ENCODE assay signal across 13 mouse cellular contexts in genomic region chr3:142561045-142561646, GRCm38 (mm10). TPM values are rescaled to one million over a fixed set of nuclear protein-coding genes. Genes with fewer than 3 reads are reported as not detected.
DNase-seq lines count a peak whose midpoint lies in the region; ATAC-seq lines count a peak whose summit lies in the region.
"Had no signal": no experiment of that assay in that cellular context is flagged by ENCODE, and none has a peak within 500 bp of the region (broad histone marks: within the 10 kb centered on the region; RNA-seq: fewer than 3 reads in every experiment).

No protein-coding gene starts in this region.

- no peak overlapping the region for H3K4me3 ChIP-seq in liver, embryonic 12.5 days
- H3K4me3 ChIP-seq in liver, embryonic 11.5 days (ENCODE audit: low read depth, low read length) = no peak overlapping the region
- peak overlapping the region; percentile 64 for H3K4me3 ChIP-seq in brown adipose tissue, adult 24 weeks (ENCODE audit: insufficient read depth, low read depth, low read length)
- H3K4me3 ChIP-seq in macrophage (ENCODE audit: inconsistent target) = peak overlapping the region; percentile 36; the same call in 1 of the 2 replicates

- peaks cover 4% of the 10 kb centered on the region; the same call in 1 of the 2 replicates for H3K4me1 ChIP-seq in liver, embryonic 12.5 days
- H3K4me1 ChIP-seq in liver, embryonic 11.5 days (replicated peaks; ENCODE audit: control insufficient read depth, insufficient read depth, low read length) = no peaks in the 10 kb centered on the region
- H3K4me1 ChIP-seq in brown adipose tissue, adult 24 weeks (ENCODE audit: control insufficient read depth, insufficient read depth, insufficient read length, low read length) = peaks cover 4% of the 10 kb centered on the region; the same call in 1 of the 2 replicates

- peak overlapping the region; percentile 64; the same call in 1 of the 2 replicates for H3K4me2 ChIP-seq in liver, embryonic 12.5 days
- H3K4me2 ChIP-seq in liver, embryonic 11.5 days = no peak overlapping the region

- 74% methylated on average over 14 of the region's 14 CpGs for WGBS in liver, embryonic 12.5 days (ENCODE audit: insufficient replicate concordance)
- 84% methylated on average over 14 of the region's 14 CpGs for WGBS in liver, embryonic 11.5 days
- 20% methylated on average over 9 of the region's 14 CpGs for WGBS in macrophage (ENCODE audit: missing documents)

- peaks cover 12% of the 10 kb centered on the region; the same call in 1 of the 2 replicates for H3K79me2 ChIP-seq in macrophage (ENCODE audit: inconsistent target)

- no peaks in the 10 kb centered on the region for H3K36me3 ChIP-seq in liver, embryonic 12.5 days
- no peaks in the 10 kb centered on the region for H3K36me3 ChIP-seq in liver, embryonic 11.5 days (ENCODE audit: control insufficient read depth, insufficient read depth, low read length)
- H3K36me3 ChIP-seq in macrophage (ENCODE audit: inconsistent target) = peaks cover 27% of the 10 kb centered on the region
- H3K36me3 ChIP-seq: G1E had no signal

- DNase-seq in liver, embryonic 11.5 days (ENCODE audit: low spot score) = no peak
- DNase-seq in MN1 (ENCODE audit: low spot score) = no peak
- no peak for DNase-seq in left cerebral cortex, postnatal 10 days (ENCODE audit: extremely low spot score in 1 of 2, low spot score in 2 of 2)
- no peak for DNase-seq in adrenal gland, postnatal 36 days

- H3K27me3 ChIP-seq in liver, embryonic 12.5 days (replicated peaks) = no peaks in the 10 kb centered on the region
- H3K27me3 ChIP-seq in liver, embryonic 11.5 days (replicated peaks; ENCODE audit: control insufficient read depth, insufficient read depth, low read length) = no peaks in the 10 kb centered on the region

- H3K9me3 ChIP-seq in liver, embryonic 12.5 days (replicated peaks) = no peaks in the 10 kb centered on the region
- H3K9me3 ChIP-seq in liver, embryonic 11.5 days (ENCODE audit: control insufficient read depth, low read length) = no peaks in the 10 kb centered on the region
- H3K9me3 ChIP-seq: G1E had no signal

- intact Hi-C loops in left cerebral cortex, postnatal 10 days (cut with DNase I) = no loop called here

- ATAC-seq in liver, embryonic 12.5 days = no peak
- ATAC-seq in liver, embryonic 11.5 days (replicated peaks; ENCODE audit: low FRiP score) = no peak; the same call in 1 of the 2 replicates
- ATAC-seq in CD4-positive, CD25-positive, alpha-beta regulatory T cell, adult 4 months = peak; percentile 4

- no peak overlapping the region for H3K27ac ChIP-seq in liver, embryonic 12.5 days
- H3K27ac ChIP-seq in liver, embryonic 11.5 days (ENCODE audit: low read depth, low read length) = no peak overlapping the region
- no peak overlapping the region for H3K27ac ChIP-seq in brown adipose tissue, adult 24 weeks (replicated peaks; ENCODE audit: low read depth, low read length)
- H3K27ac ChIP-seq in macrophage = peak overlapping the region; percentile 79
- H3K27ac ChIP-seq: hindbrain, embryonic 14.5 days had no signal

- H3K9ac ChIP-seq in liver, embryonic 12.5 days = no peak overlapping the region
- no peak overlapping the region for H3K9ac ChIP-seq in liver, embryonic 11.5 days (ENCODE audit: low read depth, low read length)
- H3K9ac ChIP-seq: hindbrain, embryonic 14.5 days had no signal

RNA-seq across cellular contexts. Expression of gene Gbp3, which starts 1.3 kb away (rescaled TPM):
- 0.86 and 0.87 TPM in 2 replicates for polyA plus RNA-seq in liver, embryonic 12.5 days (2016; fragmentation: Nextera tagmentation; extraction: Ambion mirVana)
- 0.58 and 0.90 TPM in 2 replicates for polyA plus RNA-seq in liver, embryonic 11.5 days (2014; fragmentation: Nextera tagmentation; extraction: Ambion mirVana)
- 100 to 1,000 TPM; 101 to 122 TPM for polyA plus RNA-seq in CD4-positive, CD25-positive, alpha-beta regulatory T cell, adult 4 months (2017; shearing (Covaris generic))
- 9.6 and 19.2 TPM in 2 replicates for polyA plus RNA-seq in brown adipose tissue, adult 24 weeks (2012; ENCODE audit: insufficient read depth, insufficient read length, missing spikeins)
- 100 to 1,000 TPM in 18 of 26 experiments, 10 to 100 TPM in 8; 23.0 to 493 (median 145) TPM for total RNA-seq in macrophage (2018; cell fraction: chromatin; rRNA removed)
- 100 to 1,000 TPM in 14 of 26 experiments, 10 to 100 TPM in 12; 28.6 to 372 (median 208) TPM for total RNA-seq in macrophage (2018; cell fraction: cytosol; rRNA removed)
- total RNA-seq in macrophage (2018; cell fraction: nucleus; rRNA removed) = 100 to 1,000 TPM in 21 of 26 experiments, 10 to 100 TPM in 5; 10.5 to 533 (median 219) TPM
- 11.0 to 108 TPM (median 33.4 TPM) in 3 replicates for polyA plus RNA-seq in macrophage (2018)
- total RNA-seq in left cerebral cortex, postnatal 10 days (2021) = 1 to 10 TPM; 4.2 TPM
- 10 to 100 TPM; 11.4 to 11.8 TPM for total RNA-seq in adrenal gland, postnatal 36 days (2021)
- polyA plus RNA-seq: G1E had no signal

RNA-seq across cellular contexts. Expression of gene Gbp7, which starts 31.0 kb away (rescaled TPM):
- 2.1 and 2.4 TPM in 2 replicates for polyA plus RNA-seq in liver, embryonic 12.5 days (2016; fragmentation: Nextera tagmentation; extraction: Ambion mirVana)
- 3.4 TPM in 2 replicates for polyA plus RNA-seq in liver, embryonic 11.5 days (2014; fragmentation: Nextera tagmentation; extraction: Ambion mirVana)
- polyA plus RNA-seq in CD4-positive, CD25-positive, alpha-beta regulatory T cell, adult 4 months (2017; shearing (Covaris generic)) = 100 to 1,000 TPM; 242 to 294 TPM
- polyA plus RNA-seq in brown adipose tissue, adult 24 weeks (2012; ENCODE audit: insufficient read depth, insufficient read length, missing spikeins) = 6.1 and 8.6 TPM in 2 replicates
- 100 to 1,000 TPM in 18 of 26 experiments, 10 to 100 TPM in 8; 34.0 to 441 (median 151) TPM for total RNA-seq in macrophage (2018; cell fraction: chromatin; rRNA removed)
- 100 to 1,000 TPM in 14 of 26 experiments, 10 to 100 TPM in 12; 30.0 to 199 (median 116) TPM for total RNA-seq in macrophage (2018; cell fraction: cytosol; rRNA removed)
- total RNA-seq in macrophage (2018; cell fraction: nucleus; rRNA removed) = 100 to 1,000 TPM in 20 of 26 experiments, 10 to 100 TPM in 6; 16.6 to 296 (median 159) TPM
- polyA plus RNA-seq in macrophage (2018) = 9.7 to 74.3 TPM (median 22.4 TPM) in 3 replicates
- 1 to 10 TPM; 3.4 to 3.8 TPM for total RNA-seq in left cerebral cortex, postnatal 10 days (2021)
- total RNA-seq in adrenal gland, postnatal 36 days (2021) = 10 to 100 TPM; 14.4 to 20.2 TPM

RNA-seq across cellular contexts. Expression of gene Gbp2b, which starts 33.5 kb away (rescaled TPM):
- not detected in 2 replicates for polyA plus RNA-seq in liver, embryonic 12.5 days (2016; fragmentation: Nextera tagmentation; extraction: Ambion mirVana)
- polyA plus RNA-seq in liver, embryonic 11.5 days (2014; fragmentation: Nextera tagmentation; extraction: Ambion mirVana) = not detected in 2 replicates
- polyA plus RNA-seq in CD4-positive, CD25-positive, alpha-beta regulatory T cell, adult 4 months (2017; shearing (Covaris generic)) = 10 to 100 TPM; 27.5 to 35.1 TPM
- not detected in 2 replicates for polyA plus RNA-seq in brown adipose tissue, adult 24 weeks (2012; ENCODE audit: insufficient read depth, insufficient read length, missing spikeins)
- total RNA-seq in macrophage (2018; cell fraction: chromatin; rRNA removed) = 1 to 10 TPM in 6 of 26 experiments, under 1 TPM in 8, not detected in 12; 0.38 to 2.9 (median 0.94) TPM
- 1 to 10 TPM in 13 of 26 experiments, under 1 TPM in 12, not detected in 1; 0.04 to 5.6 (median 1.4) TPM for total RNA-seq in macrophage (2018; cell fraction: cytosol; rRNA removed)
- total RNA-seq in macrophage (2018; cell fraction: nucleus; rRNA removed) = 1 to 10 TPM in 13 of 26 experiments, under 1 TPM in 6, not detected in 7; 0.28 to 6.8 (median 2.6) TPM
- polyA plus RNA-seq in macrophage (2018) = 0.32 to 0.66 TPM in 2 of 3 replicates, not detected in the other
- not detected for total RNA-seq in left cerebral cortex, postnatal 10 days (2021)
- under 1 TPM; 0.20 to 0.26 TPM for total RNA-seq in adrenal gland, postnatal 36 days (2021)
- total RNA-seq: left cerebral cortex, adult 18-20 months had no signal
- polyA plus RNA-seq: brain, embryonic 14.5 days; frontal cortex, adult 2 months; G1E; hindbrain, embryonic 14.5 days had no signal

RNA-seq across cellular contexts. Expression of gene Gbp2, which starts 59.3 kb away (rescaled TPM):
- polyA plus RNA-seq in liver, embryonic 12.5 days (2016; fragmentation: Nextera tagmentation; extraction: Ambion mirVana) = 1.9 and 2.1 TPM in 2 replicates
- 2.1 and 2.4 TPM in 2 replicates for polyA plus RNA-seq in liver, embryonic 11.5 days (2014; fragmentation: Nextera tagmentation; extraction: Ambion mirVana)
- polyA plus RNA-seq in CD4-positive, CD25-positive, alpha-beta regulatory T cell, adult 4 months (2017; shearing (Covaris generic)) = 100 to 1,000 TPM; 157 to 166 TPM
- 22.4 and 31.8 TPM in 2 replicates for polyA plus RNA-seq in brown adipose tissue, adult 24 weeks (2012; ENCODE audit: insufficient read depth, insufficient read length, missing spikeins)
- 100 to 1,000 TPM in 18 of 26 experiments, 10 to 100 TPM in 8; 11.6 to 550 (median 138) TPM for total RNA-seq in macrophage (2018; cell fraction: chromatin; rRNA removed)
- 1,000 to 10,000 TPM in 5 of 26 experiments, 100 to 1,000 TPM in 14, 10 to 100 TPM in 7; 53.0 to 1,080 (median 491) TPM for total RNA-seq in macrophage (2018; cell fraction: cytosol; rRNA removed)
- total RNA-seq in macrophage (2018; cell fraction: nucleus; rRNA removed) = 100 to 1,000 TPM in 22 of 26 experiments, 10 to 100 TPM in 4; 13.5 to 842 (median 412) TPM
- polyA plus RNA-seq in macrophage (2018) = 22.4 to 246 TPM (median 54.9 TPM) in 3 replicates
- 1 to 10 TPM; 1.0 to 1.4 TPM for total RNA-seq in left cerebral cortex, postnatal 10 days (2021)
- total RNA-seq in adrenal gland, postnatal 36 days (2021) = 10 to 100 TPM; 14.2 to 20.9 TPM
- polyA plus RNA-seq: G1E had no signal

Comparison
In these comparisons a context has a peak if more than half of its experiments do, and no peak if none do; other contexts are left out.
1. H3K4me3 ChIP-seq: peak in brown adipose tissue, adult 24 weeks (single experiment) and macrophage (single experiment); none in liver, embryonic 12.5 days (single experiment) and liver, embryonic 11.5 days (single experiment).
2. RNA of gene Gbp2b, which starts 33.5 kb away (polyA plus RNA-seq): 27.5 to 35.1 TPM in CD4-positive, CD25-positive, alpha-beta regulatory T cell, adult 4 months; 0.32 to 0.66 TPM in macrophage, not detected in brown adipose tissue, adult 24 weeks, not detected in liver, embryonic 12.5 days and not detected in liver, embryonic 11.5 days; every median in the first group is over 10 times any median in the second.